Mouse (Mus musculus) CD4-positive naive resting alpha-beta T cell, adult 57 days (primary cell): ENCODE measurements around the gene Kcne1. TPM values are rescaled to one million over a fixed set of nuclear protein-coding genes. Genes with fewer than 3 reads are reported as not detected.

ENCODE experiments used
- total RNA-seq: library from RNA; stranded (reverse); gene quantifications from one replicate; pipeline ENCODE4 v1.2.4, GENCODE M21; 2023

Gene Kcne1
- not detected for total RNA-seq

DNA sequence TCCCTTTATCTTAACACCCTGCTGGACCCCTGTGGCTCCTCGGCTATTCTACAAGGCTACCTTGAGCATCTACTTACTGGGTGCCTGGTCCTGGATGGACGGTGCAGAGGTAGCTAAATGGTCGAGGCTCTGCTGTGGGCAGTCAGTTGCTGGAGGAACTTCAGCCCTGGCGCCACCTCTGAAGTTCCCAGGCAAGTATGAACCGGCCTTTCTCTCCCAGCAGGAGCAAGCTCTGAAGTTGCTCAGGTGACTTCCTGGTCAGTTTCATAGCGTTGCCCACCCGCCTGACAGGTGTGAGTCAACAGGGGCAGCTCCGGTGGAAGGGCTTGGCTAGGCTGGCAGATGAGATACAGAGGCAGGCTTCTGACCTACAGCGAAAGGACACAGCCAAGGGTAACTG lies at the start of gene Kcne1:
TSS of gene Kcne1 (minus strand) at position 240 of the 400 bp plus-strand sequence.

GRCm38 (mm10) chr16:92321341-92321740 lies 37.9 kb downstream of the Kcne1 start, which contains the start of gene Fam243:
TSS of gene Fam243 (minus strand) at chr16:92321441.

GRCm38 (mm10) chr16:92300649-92301411 lies 58.4 kb downstream of the Kcne1 start, which contains the start of gene Smim11:
TSS of gene Smim11 (plus strand) at chr16:92301286.

Other genes with a start within 250 kb of the Kcne1 start
- gene Kcne2, start 67.1 kb downstream of the Kcne1 start, total RNA-seq = not detected
- gene Smim11, start 58.2 kb downstream of the Kcne1 start, total RNA-seq = 15.6 TPM
- gene Fam243, start 38.0 kb downstream of the Kcne1 start, total RNA-seq = not detected
- gene Rcan1, start 111.4 kb upstream of the Kcne1 start, total RNA-seq = 6.6 TPM
- not detected for gene Clic6, start 126.3 kb upstream of the Kcne1 start, total RNA-seq